Mouse (Mus musculus) forebrain, postnatal 0 days (tissue): ENCODE measurements around the gene Agbl5. TPM values are rescaled to one million over a fixed set of nuclear protein-coding genes. Genes with fewer than 3 reads are reported as not detected.
A peak's percentile ranks its signal among the peaks of the same experiment; 100 is the strongest.

ENCODE experiments used
- ATAC-seq: fragments of 200-750 bp; cut with Nextera tagmentation; 2 replicates; pipeline ENCODE4 v1.8.0; 2017; ENCODE audit warnings: mild to moderate bottlenecking, moderate library complexity
- DNase-seq: peaks from one replicate; pipeline ENCODE4 v3.0.0-alpha.2; 2015
- H3K27ac ChIP-seq: fragments of 300-500 bp; sonication (generic); 2 replicates; pipeline ENCODE4 v1.5.1; 2014; ENCODE audit warnings: low read depth, mild to moderate bottlenecking, antibody characterized with exemption, low read length, moderate library complexity, mixed read lengths
- H3K27me3 ChIP-seq: fragments of 300-500 bp; sonication (generic); 2 replicates; pipeline ENCODE4 v1.6.1; 2014; ENCODE audit warnings: mild to moderate bottlenecking, low read length, mixed read lengths; ENCODE audit not compliant: insufficient read depth
- H3K36me3 ChIP-seq: fragments of 300-500 bp; sonication (generic); 2 replicates; pipeline ENCODE4 v1.6.1; 2014; ENCODE audit warnings: mild to moderate bottlenecking, moderate library complexity; ENCODE audit not compliant: insufficient read depth
- H3K4me1 ChIP-seq: fragments of 300-500 bp; sonication (generic); 2 replicates; pipeline ENCODE4 v1.6.1; 2014; ENCODE audit warnings: antibody characterized with exemption; ENCODE audit not compliant: insufficient read depth
- H3K4me2 ChIP-seq: fragments of 300-500 bp; sonication (generic); 2 replicates; pipeline ENCODE4 v1.6.1; 2014; ENCODE audit warnings: low read depth, mild to moderate bottlenecking, moderate library complexity
- H3K4me3 ChIP-seq: fragments of 300-500 bp; sonication (generic); 2 replicates; pipeline ENCODE4 v1.5.1; 2014; ENCODE audit warnings: low read depth, low read length, mixed read lengths
- H3K9ac ChIP-seq: fragments of 300-500 bp; sonication (generic); 2 replicates; pipeline ENCODE4 v1.6.1; 2014; ENCODE audit warnings: mild to moderate bottlenecking
- H3K9me3 ChIP-seq: fragments of 300-500 bp; sonication (generic); 2 replicates; pipeline ENCODE4 v1.6.1; 2016; ENCODE audit warnings: low read length
- CTCF ChIP-seq: sonication (generic); IDR thresholded peaks from 2 replicates; pipeline ENCODE4 v1.5.1; 2016; ENCODE audit warnings: antibody characterized with exemption, control low read depth, low read depth
- WGBS: fragments of 180-500 bp; shearing (Covaris S2); extraction: QIAGEN DNeasy Blood & Tissue Kit; methylation state at CpG from one replicate; pipeline ENCODE4 v1.1.7; 2014; 5-methylcytosine and 5-hydroxymethylcytosine counted together
- polyA plus RNA-seq: library from polyadenylated mRNA; unstranded; fragments of >200 nt; fragmentation: Nextera tagmentation; extraction: Ambion mirVana; gene quantifications from 2 replicates; pipeline ENCODE4 v1.2.1, GENCODE M21; 2015
- total RNA-seq: library from RNA; depleted of rRNA; stranded (reverse); fragments of >200 nt; gene quantifications from 2 replicates; pipeline ENCODE4 v1.2.3, GENCODE M21; 2014; rRNA removed

The Agbl5 gene
- total and polyA plus RNA-seq, 2 experiments from 2014 or later: 21.5 to 52.2 TPM

DNA sequence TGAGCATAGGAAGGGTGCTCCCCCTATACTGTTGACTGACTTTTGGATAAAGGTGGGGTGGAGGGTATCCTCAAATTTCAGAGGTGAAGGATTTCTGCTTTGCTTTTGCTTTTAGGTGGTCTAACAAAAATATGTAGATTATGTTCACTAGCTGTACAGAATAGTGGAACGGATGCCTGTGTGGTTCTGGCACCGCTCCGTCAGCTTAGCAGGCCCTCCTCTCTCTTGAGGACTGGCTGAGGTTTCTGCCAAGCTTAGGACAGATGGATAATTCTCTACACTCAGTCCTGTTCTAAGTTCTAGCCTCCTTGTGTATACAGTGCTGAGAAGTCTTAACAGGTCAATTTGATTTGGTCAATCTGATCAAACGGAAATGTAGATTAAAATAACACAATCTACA is 62.0 kb downstream of the Agbl5 start:
- H3K36me3 ChIP-seq: peaks cover 38% of the 10 kb centered on the region
- WGBS: 48% methylated on average over 4 of the region's 4 CpGs
- peak overlapping the region; percentile 56 for H3K9ac ChIP-seq
- no peak for ATAC-seq
- DNase-seq: no peak
- H3K4me3 ChIP-seq: peak overlapping the region; percentile 46
- no peaks in the 10 kb centered on the region for H3K27me3 ChIP-seq
- no peaks in the 10 kb centered on the region for H3K9me3 ChIP-seq
- H3K27ac ChIP-seq: no peak overlapping the region; the same call in 1 of the 2 replicates
- H3K4me1 ChIP-seq: peaks cover 13% of the 10 kb centered on the region; the same call in 1 of the 2 replicates
- no peak for TF ChIP-seq CTCF
- peak overlapping the region; percentile 86 for H3K4me2 ChIP-seq

- no peaks in the 10 kb centered on the region for H3K27me3 ChIP-seq
- no peak overlapping the region for H3K4me2 ChIP-seq
- H3K27ac ChIP-seq: no peak overlapping the region
- TF ChIP-seq CTCF: no peak
- H3K9ac ChIP-seq: no peak overlapping the region
- peaks cover 42% of the 10 kb centered on the region for H3K36me3 ChIP-seq
- no peak for DNase-seq
- ATAC-seq: no peak
- H3K9me3 ChIP-seq: no peaks in the 10 kb centered on the region
- WGBS: 86% methylated on average over 2 of the region's 2 CpGs
- peaks cover 13% of the 10 kb centered on the region; the same call in 1 of the 2 replicates for H3K4me1 ChIP-seq
- H3K4me3 ChIP-seq: peak overlapping the region; percentile 46; the same call in 1 of the 2 replicates
Measured at GRCm38 (mm10) chr5:30950922-30951321, 62.4 kb downstream of the Agbl5 start.

- no peak overlapping the region for H3K9ac ChIP-seq
- no peak overlapping the region for H3K4me2 ChIP-seq
- DNase-seq: no peak
- ATAC-seq: no peak
- no peaks in the 10 kb centered on the region for H3K27me3 ChIP-seq
- peaks cover 13% of the 10 kb centered on the region; the same call in 1 of the 2 replicates for H3K4me1 ChIP-seq
- no peak overlapping the region for H3K27ac ChIP-seq
- peaks cover 44% of the 10 kb centered on the region for H3K36me3 ChIP-seq
- WGBS: 74% methylated on average over 6 of the region's 6 CpGs
- no peak overlapping the region for H3K4me3 ChIP-seq
- no peak for TF ChIP-seq CTCF
- no peaks in the 10 kb centered on the region for H3K9me3 ChIP-seq
Measured at GRCm38 (mm10) chr5:30951706-30952105, 63.2 kb downstream of the Agbl5 start.

DNA sequence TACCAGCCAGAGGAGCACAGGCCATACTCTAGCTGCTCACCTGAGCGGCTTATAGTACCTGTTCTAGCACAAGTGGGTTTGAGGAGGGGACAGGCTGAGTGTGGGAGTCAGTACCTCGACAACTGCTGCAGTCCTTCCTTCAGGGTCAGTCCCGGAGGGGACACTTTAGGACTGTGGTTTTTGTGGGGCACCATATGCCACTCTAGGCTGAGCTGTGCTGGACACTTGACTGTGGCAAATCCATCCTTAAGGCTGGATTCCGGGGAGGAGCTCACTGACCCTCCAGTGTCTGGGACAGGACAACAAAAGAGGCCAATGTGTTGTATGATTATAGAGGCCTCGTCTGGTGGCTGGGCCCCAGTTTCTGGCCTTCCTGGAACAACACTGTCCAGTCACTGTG is 64.1 kb downstream of the Agbl5 start:
- TF ChIP-seq CTCF: no peak
- Histone ChIP-seq H3K4me1 (peaks cover 13% of the 10 kb centered on the region; the same call in 1 of the 2 replicates), H3K36me3 (peaks cover 46% of the 10 kb centered on the region), H3K27me3 (no peaks in the 10 kb centered on the region), H3K4me3 (no peak overlapping the region), H3K27ac (no peak overlapping the region), H3K9ac (no peak overlapping the region), H3K9me3 (no peaks in the 10 kb centered on the region), H3K4me2 (no peak overlapping the region)
- WGBS: 86% methylated on average over 5 of the region's 5 CpGs
- ATAC-seq (no peak), DNase-seq (no peak)

- no peak overlapping the region for H3K4me2 ChIP-seq
- H3K27ac ChIP-seq: no peak overlapping the region
- ATAC-seq (no peak), DNase-seq (no peak)
- H3K27me3 ChIP-seq: no peaks in the 10 kb centered on the region
- no peak for TF ChIP-seq CTCF
- peaks cover 17% of the 10 kb centered on the region for H3K4me1 ChIP-seq
- 95% methylated on average over 6 of the region's 6 CpGs for WGBS
- H3K9ac ChIP-seq: no peak overlapping the region
- no peak overlapping the region for H3K4me3 ChIP-seq
- H3K9me3 ChIP-seq: no peaks in the 10 kb centered on the region
- H3K36me3 ChIP-seq: peaks cover 59% of the 10 kb centered on the region
Measured at GRCm38 (mm10) chr5:30954065-30954464, 65.6 kb downstream of the Agbl5 start.

GRCm38 (mm10) chr5:30954556-30954955 is 66.1 kb downstream of the Agbl5 start:
- no peak overlapping the region for H3K4me2 ChIP-seq
- no peak for ATAC-seq
- H3K27me3 ChIP-seq: no peaks in the 10 kb centered on the region
- 94% methylated on average over 9 of the region's 9 CpGs for WGBS
- no peak overlapping the region for H3K27ac ChIP-seq
- no peak for TF ChIP-seq CTCF
- no peaks in the 10 kb centered on the region for H3K9me3 ChIP-seq
- no peak overlapping the region for H3K4me3 ChIP-seq
- no peak for DNase-seq
- peaks cover 59% of the 10 kb centered on the region for H3K36me3 ChIP-seq
- H3K4me1 ChIP-seq: peaks cover 16% of the 10 kb centered on the region
- no peak overlapping the region for H3K9ac ChIP-seq

- WGBS: 94% methylated on average over 6 of the region's 6 CpGs
- DNase-seq (no peak), ATAC-seq (no peak)
- Histone ChIP-seq H3K9ac (no peak overlapping the region), H3K36me3 (peaks cover 59% of the 10 kb centered on the region), H3K4me2 (no peak overlapping the region), H3K27ac (no peak overlapping the region), H3K4me1 (peaks cover 11% of the 10 kb centered on the region), H3K4me3 (no peak overlapping the region), H3K9me3 (no peaks in the 10 kb centered on the region), H3K27me3 (no peaks in the 10 kb centered on the region)
- no peak for TF ChIP-seq CTCF
Measured at GRCm38 (mm10) chr5:30955751-30956150, 67.3 kb downstream of the Agbl5 start.

Other genes starting within 250 kb of the Agbl5 start
- 31.5 and 48.7 TPM in 2 replicates for gene Slc35f6, start 240.8 kb upstream of the Agbl5 start, total RNA-seq
- gene Slc35f6, start 240.8 kb upstream of the Agbl5 start, polyA plus RNA-seq: 19.2 and 24.3 TPM in 2 replicates
- gene Cenpa, start 221.9 kb upstream of the Agbl5 start, total RNA-seq: 15.1 and 15.5 TPM in 2 replicates
- gene Cenpa, start 221.9 kb upstream of the Agbl5 start, polyA plus RNA-seq: 42.4 and 45.5 TPM in 2 replicates
- 274 and 315 TPM in 2 replicates for gene Dpysl5, start 177.1 kb upstream of the Agbl5 start, total RNA-seq
- gene Dpysl5, start 177.1 kb upstream of the Agbl5 start, polyA plus RNA-seq: 272 and 290 TPM in 2 replicates
- gene Mapre3, start 74.1 kb upstream of the Agbl5 start, total RNA-seq: 48.2 and 55.0 TPM in 2 replicates
- gene Mapre3, start 74.1 kb upstream of the Agbl5 start, polyA plus RNA-seq: 113 and 141 TPM in 2 replicates
- gene Tmem214, start 20.7 kb upstream of the Agbl5 start, total RNA-seq: 51.2 and 61.4 TPM in 2 replicates
- 41.7 and 49.2 TPM in 2 replicates for gene Tmem214, start 20.7 kb upstream of the Agbl5 start, polyA plus RNA-seq
- 116 and 130 TPM in 2 replicates for gene Ost4, start 19.1 kb downstream of the Agbl5 start, total RNA-seq
- 190 and 236 TPM in 2 replicates for gene Ost4, start 19.1 kb downstream of the Agbl5 start, polyA plus RNA-seq
- 10.0 and 11.3 TPM in 2 replicates for gene Emilin1, start 24.7 kb downstream of the Agbl5 start, total RNA-seq
- 9.6 and 10.0 TPM in 2 replicates for gene Emilin1, start 24.7 kb downstream of the Agbl5 start, polyA plus RNA-seq
- 4.5 and 5.3 TPM in 2 replicates for gene Khk, start 32.7 kb downstream of the Agbl5 start, total RNA-seq
- gene Khk, start 32.7 kb downstream of the Agbl5 start, polyA plus RNA-seq: 11.7 and 13.2 TPM in 2 replicates
- gene Cgref1, start 56.9 kb downstream of the Agbl5 start, total RNA-seq: 67.3 and 82.1 TPM in 2 replicates
- 61.0 and 63.5 TPM in 2 replicates for gene Cgref1, start 56.9 kb downstream of the Agbl5 start, polyA plus RNA-seq
- 23.7 and 42.7 TPM in 2 replicates for gene Preb, start 71.7 kb downstream of the Agbl5 start, total RNA-seq
- 65.1 and 77.0 TPM in 2 replicates for gene Preb, start 71.7 kb downstream of the Agbl5 start, polyA plus RNA-seq
- gene Tcf23, start 80.0 kb downstream of the Agbl5 start, total RNA-seq: not detected in 2 replicates
- not detected in 2 replicates for gene Tcf23, start 80.0 kb downstream of the Agbl5 start, polyA plus RNA-seq
- 152 and 167 TPM in 2 replicates for gene Atraid, start 159.6 kb downstream of the Agbl5 start, total RNA-seq
- gene Atraid, start 159.6 kb downstream of the Agbl5 start, polyA plus RNA-seq: 243 and 257 TPM in 2 replicates
- 23.1 and 28.3 TPM in 2 replicates for gene Slc5a6, start 160.2 kb downstream of the Agbl5 start, total RNA-seq
- gene Slc5a6, start 160.2 kb downstream of the Agbl5 start, polyA plus RNA-seq: 17.3 and 22.2 TPM in 2 replicates
- gene Cad, start 166.1 kb downstream of the Agbl5 start, total RNA-seq: 28.7 and 31.1 TPM in 2 replicates
- 5.2 and 6.4 TPM in 2 replicates for gene Cad, start 166.1 kb downstream of the Agbl5 start, polyA plus RNA-seq
- gene Dnajc5g, start 217.6 kb downstream of the Agbl5 start, total RNA-seq: not detected in 2 replicates
- gene Dnajc5g, start 217.6 kb downstream of the Agbl5 start, polyA plus RNA-seq: not detected in 2 replicates
- 2.5 and 2.8 TPM in 2 replicates for gene Slc30a3, start 219.5 kb downstream of the Agbl5 start, total RNA-seq
- 3.5 and 4.5 TPM in 2 replicates for gene Slc30a3, start 219.5 kb downstream of the Agbl5 start, polyA plus RNA-seq
- not detected in 2 replicates for gene Trim54, start 228.0 kb downstream of the Agbl5 start, total RNA-seq
- gene Trim54, start 228.0 kb downstream of the Agbl5 start, polyA plus RNA-seq: not detected in 2 replicates